25 mouse cellular contexts compared by ENCODE assay signal in genomic region chr1:164799161-164799560, GRCm38 (mm10). TPM values are rescaled to one million over a fixed set of nuclear protein-coding genes. Genes with fewer than 3 reads are reported as not detected.
DNase-seq lines count a peak whose midpoint lies in the region; ATAC-seq and TF ChIP-seq lines count a peak whose summit lies in the region.
"Had no signal": no experiment of that assay in that cellular context is flagged by ENCODE, and none has a peak within 500 bp of the region (broad histone marks: within the 10 kb centered on the region; RNA-seq: fewer than 3 reads in every experiment).

No protein-coding gene starts in this region.

- H3K36me3 ChIP-seq in hindbrain, postnatal 0 days (ENCODE audit: insufficient read depth, low read length): no peaks in the 10 kb centered on the region
- H3K36me3 ChIP-seq in hindbrain, embryonic 13.5 days: no peaks in the 10 kb centered on the region
- H3K36me3 ChIP-seq in myocyte (ENCODE audit: control insufficient read depth, insufficient read depth): no peaks in the 10 kb centered on the region
- H3K36me3 ChIP-seq in stomach, embryonic 16.5 days (ENCODE audit: control insufficient read depth, insufficient read depth, low read length): no peaks in the 10 kb centered on the region
- H3K36me3 ChIP-seq: forebrain, embryonic 12.5 days; heart, embryonic 15.5 days; hindbrain, embryonic 10.5 days; limb, embryonic 13.5 days; liver, embryonic 12.5 days; midbrain, embryonic 12.5 days had no signal

- intact Hi-C loops in gastrocnemius, adult 2 months (cut with DNase I): no loop called here

- H3K79me2 ChIP-seq in myocyte (ENCODE audit: control insufficient read depth, insufficient read depth): no peaks in the 10 kb centered on the region

- no peak overlapping the region for H3ac ChIP-seq in myocyte (ENCODE audit: control insufficient read depth, insufficient read length)

- no peak overlapping the region for H3K9ac ChIP-seq in hindbrain, postnatal 0 days (replicated peaks; ENCODE audit: low read length)
- H3K9ac ChIP-seq in hindbrain, embryonic 13.5 days: no peak overlapping the region
- no peak overlapping the region for H3K9ac ChIP-seq in stomach, embryonic 16.5 days (ENCODE audit: low read length)
- H3K9ac ChIP-seq: forebrain, embryonic 12.5 days; limb, embryonic 13.5 days; liver, embryonic 12.5 days; midbrain, embryonic 12.5 days had no signal

- peak overlapping the region; percentile 78 for H3K27ac ChIP-seq in gastrocnemius, adult 2 months
- H3K27ac ChIP-seq in hindbrain, postnatal 0 days: no peak overlapping the region
- no peak overlapping the region for H3K27ac ChIP-seq in hindbrain, embryonic 13.5 days
- H3K27ac ChIP-seq in stomach, embryonic 16.5 days (ENCODE audit: low read length): 0 out of 2 replicates have a peak overlapping the region, but pooled peaks have one; percentile 21
- H3K27ac ChIP-seq: forebrain, embryonic 12.5 days; hindbrain, embryonic 10.5 days; limb, embryonic 13.5 days; liver, embryonic 12.5 days; midbrain, embryonic 12.5 days had no signal

- no peaks in the 10 kb centered on the region for H3K4me1 ChIP-seq in hindbrain, postnatal 0 days (ENCODE audit: insufficient read depth, low read length)
- 0 out of 2 replicates have a peak, but pooled peaks cover 5% of the 10 kb centered on the region for H3K4me1 ChIP-seq in hindbrain, embryonic 13.5 days (replicated peaks)
- H3K4me1 ChIP-seq in stomach, embryonic 16.5 days (ENCODE audit: control insufficient read depth, insufficient read depth, low read length): no peaks in the 10 kb centered on the region
- H3K4me1 ChIP-seq: forebrain, embryonic 12.5 days; hindbrain, embryonic 10.5 days; liver, embryonic 12.5 days; midbrain, embryonic 12.5 days had no signal

- WGBS in hindbrain, postnatal 0 days: 54% methylated on average over 3 of the region's 3 CpGs
- WGBS in hindbrain, embryonic 13.5 days: 77% methylated on average over 3 of the region's 3 CpGs
- WGBS in stomach, embryonic 16.5 days: 62% methylated on average over 3 of the region's 3 CpGs

- DNase-seq in gastrocnemius, adult 2 months: no peak
- DNase-seq in gastrocnemius, postnatal 10 days: no peak
- DNase-seq in hindbrain, postnatal 0 days (ENCODE audit: low spot score): peak; percentile 24
- DNase-seq in layer of hippocampus, postnatal 36 days: no peak
- DNase-seq: adrenal gland, adult 8-10 months; cerebellum, adult 8-10 months; right cerebral cortex, postnatal 25 days; thymus, adult 2 months; thymus, postnatal 4 days had no signal

- H3K4me3 ChIP-seq in gastrocnemius, adult 2 months: peak overlapping the region; percentile 40
- H3K4me3 ChIP-seq in hindbrain, postnatal 0 days (ENCODE audit: low read length): no peak overlapping the region
- H3K4me3 ChIP-seq in hindbrain, embryonic 13.5 days: no peak overlapping the region
- no peak overlapping the region for H3K4me3 ChIP-seq in myocyte
- no peak overlapping the region for H3K4me3 ChIP-seq in stomach, embryonic 16.5 days (replicated peaks; ENCODE audit: low read length)
- H3K4me3 ChIP-seq: forebrain, embryonic 12.5 days; heart, embryonic 15.5 days; hindbrain, embryonic 10.5 days; limb, embryonic 13.5 days; liver, embryonic 12.5 days; midbrain, embryonic 12.5 days had no signal

- no peak for TF ChIP-seq POLR2A in myocyte (IDR thresholded peaks at IDR 0.05; ENCODE audit: insufficient read length, low read depth)

- ATAC-seq in hindbrain, postnatal 0 days: no peak
- ATAC-seq in hindbrain, embryonic 13.5 days (ENCODE audit: low FRiP score): no peak
- no peak for ATAC-seq in stomach, embryonic 16.5 days (ENCODE audit: insufficient read depth, low FRiP score)
- ATAC-seq: intestine, postnatal 0 days; liver, embryonic 12.5 days had no signal

- no peak overlapping the region for H3K4me2 ChIP-seq in hindbrain, postnatal 0 days (ENCODE audit: low read depth, low read length)
- H3K4me2 ChIP-seq in hindbrain, embryonic 13.5 days: no peak overlapping the region
- H3K4me2 ChIP-seq in myocyte (ENCODE audit: low read depth): peak overlapping the region; percentile 46
- peak overlapping the region; percentile 17; the same call in 1 of the 2 replicates for H3K4me2 ChIP-seq in stomach, embryonic 16.5 days (ENCODE audit: low read depth, low read length)
- H3K4me2 ChIP-seq: forebrain, embryonic 12.5 days; limb, embryonic 13.5 days; liver, embryonic 12.5 days; midbrain, embryonic 12.5 days had no signal

- H3K9me3 ChIP-seq in hindbrain, postnatal 0 days (ENCODE audit: low read length): no peaks in the 10 kb centered on the region
- no peaks in the 10 kb centered on the region for H3K9me3 ChIP-seq in hindbrain, embryonic 13.5 days
- H3K9me3 ChIP-seq in stomach, embryonic 16.5 days (replicated peaks; ENCODE audit: control insufficient read depth, low read length): no peaks in the 10 kb centered on the region
- H3K9me3 ChIP-seq: forebrain, embryonic 12.5 days; heart, embryonic 15.5 days; hindbrain, embryonic 10.5 days; limb, embryonic 13.5 days; liver, embryonic 12.5 days; midbrain, embryonic 12.5 days had no signal

- H3K27me3 ChIP-seq in hindbrain, postnatal 0 days (ENCODE audit: insufficient read depth, low read length): no peaks in the 10 kb centered on the region
- no peaks in the 10 kb centered on the region for H3K27me3 ChIP-seq in hindbrain, embryonic 13.5 days
- H3K27me3 ChIP-seq in myocyte (ENCODE audit: control insufficient read depth, insufficient read depth, insufficient read length): no peaks in the 10 kb centered on the region
- no peaks in the 10 kb centered on the region for H3K27me3 ChIP-seq in stomach, embryonic 16.5 days (ENCODE audit: control insufficient read depth, insufficient read depth, low read length)
- H3K27me3 ChIP-seq: forebrain, embryonic 12.5 days; heart, embryonic 15.5 days; limb, embryonic 13.5 days; liver, embryonic 12.5 days; midbrain, embryonic 12.5 days had no signal

- TF ChIP-seq CTCF in gastrocnemius, adult 2 months (IDR thresholded peaks at IDR 0.05): no peak
- TF ChIP-seq CTCF in hindbrain, postnatal 0 days (IDR thresholded peaks at IDR 0.05; ENCODE audit: low read depth): no peak

TF ChIP-seq in myocyte, 11 proteins besides CTCF, POLR2A, EP300 and RAD21:
- TF ChIP-seq CEBPB (IDR thresholded peaks at IDR 0.05; ENCODE audit: insufficient read depth, poor library complexity, severe bottlenecking): no peak
- no peak for TF ChIP-seq MAX (IDR thresholded peaks at IDR 0.05; ENCODE audit: low read depth)

RNA-seq across cellular contexts. Expression of gene Dpt, which starts 2.7 kb away (rescaled TPM):
- 10 to 100 TPM; 42.5 to 58.4 TPM for total RNA-seq in gastrocnemius, adult 2 months (2021)
- 100 to 1,000 TPM; 128 to 135 TPM for total RNA-seq in gastrocnemius, postnatal 10 days (2021)
- 0.14 and 0.68 TPM in 2 replicates for total RNA-seq in hindbrain, postnatal 0 days (2014; rRNA removed)
- polyA plus RNA-seq in hindbrain, postnatal 0 days (2015; fragmentation: Nextera tagmentation; extraction: Ambion mirVana): 0.83 and 1.1 TPM in 2 replicates
- polyA plus RNA-seq in hindbrain, embryonic 13.5 days (2015; fragmentation: Nextera tagmentation; extraction: Ambion mirVana): 0.25 and 0.40 TPM in 2 replicates
- 6.3 TPM for polyA plus RNA-seq in myocyte (2012; fragmentation: generic; extraction: Trizol)
- polyA plus RNA-seq in stomach, embryonic 16.5 days (2015; fragmentation: Nextera tagmentation; extraction: Ambion mirVana): 111 and 134 TPM in 2 replicates
- total RNA-seq in layer of hippocampus, postnatal 36 days (2021): under 1 TPM; 0.23 to 0.32 TPM
- total RNA-seq: common myeloid progenitor, adult 5-6 weeks; granulocyte monocyte progenitor cell, adult 5-6 weeks; left cerebral cortex, adult 18-20 months; megakaryocyte, adult 5-6 weeks; MEL had no signal
- polyA plus RNA-seq: forebrain, embryonic 12.5 days; hindbrain, embryonic 10.5 days; kidney, embryonic 14.5 days; liver, embryonic 12.5 days; midbrain, embryonic 12.5 days had no signal

Comparison
In these comparisons a context has a peak if more than half of its experiments do, and no peak if none do; other contexts are left out.
1. H3K27ac ChIP-seq: peak in gastrocnemius, adult 2 months (single experiment) and stomach, embryonic 16.5 days (single experiment); none in hindbrain, postnatal 0 days (single experiment) and hindbrain, embryonic 13.5 days (single experiment).
2. H3K4me2 ChIP-seq: peak in myocyte (single experiment) and stomach, embryonic 16.5 days (single experiment); none in hindbrain, postnatal 0 days (single experiment) and hindbrain, embryonic 13.5 days (single experiment).
3. RNA of gene Dpt, which starts 2.7 kb away (total RNA-seq): 128 to 135 TPM in gastrocnemius, postnatal 10 days and 42.5 to 58.4 TPM in gastrocnemius, adult 2 months; 0.14 to 0.68 TPM in hindbrain, postnatal 0 days and 0.23 to 0.32 TPM in layer of hippocampus, postnatal 36 days; every median in the first group is over 10 times any median in the second.